Mouse (Mus musculus) MEL (cell line): Measurements from ENCODE around the gene Sap25. TPM values are rescaled to one million over a fixed set of nuclear protein-coding genes. Genes with fewer than 3 reads are reported as not detected.

ENCODE experiments used
- DNase-seq: peaks from one replicate; pipeline ENCODE4 v3.0.0; 2011; ENCODE audit warnings: low read depth, low spot score
- H3K27ac ChIP-seq: 2 replicates; pipeline ENCODE4 v1.5.1; 2012; ENCODE audit warnings: low read depth, mild to moderate bottlenecking, control low read depth, low read length, moderate library complexity; ENCODE audit not compliant: control insufficient read depth
- H3K27me3 ChIP-seq, 2 experiments: fragments of 150-350 bp in 1 of 2; sonication (generic) in 1 of 2; 2 replicates each; pipeline ENCODE4 v1.6.1; 2012; ENCODE audit warnings: low read length in 2 of 2, mild to moderate bottlenecking in 2 of 2, improper control_type of control experiment in 1 of 2, moderate library complexity in 1 of 2; ENCODE audit not compliant: insufficient read depth in 2 of 2, control insufficient read depth in 1 of 2
- H3K36me3 ChIP-seq, 2 experiments: 2 replicates each; pipeline ENCODE4 v1.6.1; 2012 to 2014; ENCODE audit warnings: low read length in 2 of 2, improper control_type of control experiment in 1 of 2, inconsistent platforms in 1 of 2, mild to moderate bottlenecking in 1 of 2; ENCODE audit not compliant: insufficient read depth in 2 of 2, control insufficient read depth in 1 of 2
- H3K4me1 ChIP-seq, 2 experiments: fragments of 150-350 bp in 1 of 2; sonication (generic) in 1 of 2; 2 replicates each; pipeline ENCODE4 v1.6.1; 2012; ENCODE audit warnings: low read length in 2 of 2, improper control_type of control experiment in 1 of 2, mild to moderate bottlenecking in 1 of 2; ENCODE audit not compliant: insufficient read depth in 2 of 2, control insufficient read depth in 1 of 2
- H3K4me3 ChIP-seq, 2 experiments: fragments of 150-350 bp in 1 of 2; sonication (generic) in 1 of 2; 2 replicates each; pipeline ENCODE4 v1.5.1; 2012; ENCODE audit warnings: low read depth in 2 of 2, low read length in 2 of 2, mild to moderate bottlenecking in 2 of 2, moderate library complexity in 2 of 2, control low read depth in 1 of 2, improper control_type of control experiment in 1 of 2; ENCODE audit not compliant: control insufficient read depth in 1 of 2, insufficient read depth in 1 of 2
- H3K79me2 ChIP-seq: 2 replicates; pipeline ENCODE4 v1.6.1; 2012; ENCODE audit warnings: mild to moderate bottlenecking, low read length, moderate library complexity; ENCODE audit not compliant: control insufficient read depth, poor library complexity, insufficient read depth
- H3K9ac ChIP-seq: 2 replicates; pipeline ENCODE4 v1.6.1; 2012; ENCODE audit warnings: low read depth, mild to moderate bottlenecking, control low read depth, low read length, moderate library complexity; ENCODE audit not compliant: control insufficient read depth, poor library complexity, severe bottlenecking
- H3K9me3 ChIP-seq: fragments of 150-350 bp; sonication (generic); replicated peaks from 2 replicates; pipeline ENCODE4 v1.6.1; 2012; ENCODE audit warnings: mild to moderate bottlenecking, low read length, improper control_type of control experiment, moderate library complexity; ENCODE audit not compliant: insufficient read depth
- BHLHE40 ChIP-seq: IDR thresholded peaks from 2 replicates; pipeline ENCODE4 v1.6.1; 2012; ENCODE audit warnings: low read depth, mild to moderate bottlenecking, inconsistent platforms, low read length, improper control_type of control experiment, borderline replicate concordance
- CTCF ChIP-seq, 3 experiments: IDR thresholded peaks in 2 of 3; conservative IDR thresholded peaks in 1 of 3; 2 replicates each; pipeline ENCODE4 v1.5.1; 2011 to 2012; ENCODE audit warnings: low read length in 3 of 3, low read depth in 2 of 3, mild to moderate bottlenecking in 2 of 3, improper control_type of control experiment in 1 of 3, inconsistent platforms in 1 of 3, mixed read lengths in 1 of 3, moderate library complexity in 1 of 3; ENCODE audit not compliant: control insufficient read depth in 1 of 3, insufficient read depth in 1 of 3, poor library complexity in 1 of 3, severe bottlenecking in 1 of 3
- ELF1 ChIP-seq: IDR thresholded peaks from 2 replicates; pipeline ENCODE4 v1.6.1; 2014; ENCODE audit warnings: low read depth, mild to moderate bottlenecking, inconsistent platforms, low read length, improper control_type of control experiment, moderate library complexity
- EP300 ChIP-seq, 2 experiments: IDR thresholded peaks; 2 replicates each; pipeline ENCODE4 v1.6.1; 2011; ENCODE audit warnings: improper control_type of control experiment in 2 of 2, low read length in 2 of 2, low read depth in 1 of 2, mild to moderate bottlenecking in 1 of 2
- GABPA ChIP-seq: IDR thresholded peaks from 2 replicates; pipeline ENCODE4 v1.6.1; 2012; ENCODE audit warnings: low read depth, mild to moderate bottlenecking, inconsistent platforms, low read length, improper control_type of control experiment, moderate library complexity
- JUND ChIP-seq: IDR thresholded peaks from 2 replicates; pipeline ENCODE4 v1.6.1; 2011; ENCODE audit warnings: low read depth, mild to moderate bottlenecking, improper control_type of control experiment, low read length
- MAZ ChIP-seq: IDR thresholded peaks from 2 replicates; pipeline ENCODE4 v1.6.1; 2012; ENCODE audit warnings: low read depth, mild to moderate bottlenecking, inconsistent platforms, low read length, improper control_type of control experiment
- SIN3A ChIP-seq: IDR thresholded peaks from 2 replicates; pipeline ENCODE4 v1.6.1; 2012; ENCODE audit warnings: low read length, improper control_type of control experiment, inconsistent platforms
- SMC3 ChIP-seq: IDR thresholded peaks from 2 replicates; pipeline ENCODE4 v1.6.1; 2011; ENCODE audit warnings: low read depth, low read length, improper control_type of control experiment
- TCF12 ChIP-seq: IDR thresholded peaks from 2 replicates; pipeline ENCODE4 v1.6.1; 2014; ENCODE audit warnings: low read depth, mild to moderate bottlenecking, inconsistent platforms, low read length, improper control_type of control experiment, moderate library complexity
- ZC3H11A ChIP-seq: IDR thresholded peaks from 2 replicates; pipeline ENCODE4 v1.6.1; 2012; ENCODE audit warnings: low read depth, mild to moderate bottlenecking, inconsistent platforms, low read length, improper control_type of control experiment
- ZMIZ1 ChIP-seq: IDR thresholded peaks from 2 replicates; pipeline ENCODE4 v1.6.1; 2012; ENCODE audit warnings: low read depth, mild to moderate bottlenecking, inconsistent platforms, low read length, improper control_type of control experiment, moderate library complexity
- ZNF384 ChIP-seq: IDR thresholded peaks from 2 replicates; pipeline ENCODE4 v1.6.1; 2012; ENCODE audit warnings: low read depth, mild to moderate bottlenecking, inconsistent platforms, low read length, improper control_type of control experiment
- polyA plus RNA-seq, 2 experiments: library from polyadenylated mRNA; stranded (reverse) in 1 of 2; unstranded in 1 of 2; fragments of >175 nt in 1 of 2; fragments of >200 nt in 1 of 2; gene quantifications; 2 replicates each; pipeline versions ENCODE4 v1.2.1 to v1.2.4; 2012; ENCODE audit warnings: low replicate concordance in 2 of 2, low read depth in 1 of 2; ENCODE audit not compliant: insufficient read length in 2 of 2, insufficient read depth in 1 of 2, missing spikeins in 1 of 2
- total RNA-seq: library from RNA; depleted of rRNA; stranded (reverse); fragments of 300-350 nt; gene quantifications from 2 replicates; pipeline ENCODE4 v1.2.3, GENCODE M21; 2012; rRNA removed

The Sap25 gene
- total RNA-seq: 1.9 and 3.0 TPM in 2 replicates
- polyA plus RNA-seq: 10 to 100 TPM in 1 of 2 experiments, not detected in 1; 22.7 TPM

DNA sequence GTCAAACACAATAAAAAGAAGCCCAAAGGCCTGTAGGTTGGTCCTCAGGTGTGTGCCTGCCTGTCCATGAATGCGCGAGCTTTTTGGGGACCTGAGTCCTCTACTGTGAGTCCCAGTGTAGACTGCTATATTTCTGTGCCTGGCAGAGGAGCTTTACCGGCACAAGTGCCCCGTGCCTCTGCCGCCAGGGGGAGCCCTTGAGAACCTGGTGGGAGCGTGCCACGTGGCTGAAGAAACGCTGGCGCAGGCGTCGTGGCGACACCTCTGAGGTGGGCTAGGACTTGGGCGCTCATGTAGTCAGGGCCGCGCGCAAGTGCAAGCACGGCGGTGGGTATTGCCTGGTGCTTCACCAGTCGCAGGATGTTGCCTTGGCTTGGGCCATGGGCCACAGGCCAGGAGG, at the start of gene Sap25:
Sap25 (plus strand) TSS at position 281 of the 400 bp plus-strand sequence.
- Histone ChIP-seq H3K4me1 (no peaks in the 10 kb centered on the region), H3K79me2 (no peaks in the 10 kb centered on the region), H3K9ac (no peak within 1 kb of the TSS), H3K9me3 (no peaks in the 10 kb centered on the region), H3K4me3 (no peak within 1 kb of the TSS), H3K27me3 (no peaks in the 10 kb centered on the region), H3K27ac (no peak within 1 kb of the TSS), H3K36me3 (peaks cover 0 to 2% of the 10 kb centered on the region in 2 experiments; a peak in 1 of 4 replicates)
- no peak for TF ChIP-seq MAZ
- TF ChIP-seq BHLHE40: no peak
- peak; percentile 38 for TF ChIP-seq SMC3
- TF ChIP-seq JUND: no peak
- TF ChIP-seq ZMIZ1: no peak
- TF ChIP-seq CTCF (IDR thresholded peaks at IDR 0.05 in 2 of 3, conservative IDR thresholded peaks at IDR 0.05 in 1 of 3; ENCODE audit: control insufficient read depth in 1 of 3, insufficient read depth in 1 of 3, low read depth in 2 of 3, low read length in 3 of 3, poor library complexity in 1 of 3, severe bottlenecking in 1 of 3): peak; percentile 18 to 62 (median 43); a peak in 5 of 6 replicates
- DNase-seq: no peak

DNA sequence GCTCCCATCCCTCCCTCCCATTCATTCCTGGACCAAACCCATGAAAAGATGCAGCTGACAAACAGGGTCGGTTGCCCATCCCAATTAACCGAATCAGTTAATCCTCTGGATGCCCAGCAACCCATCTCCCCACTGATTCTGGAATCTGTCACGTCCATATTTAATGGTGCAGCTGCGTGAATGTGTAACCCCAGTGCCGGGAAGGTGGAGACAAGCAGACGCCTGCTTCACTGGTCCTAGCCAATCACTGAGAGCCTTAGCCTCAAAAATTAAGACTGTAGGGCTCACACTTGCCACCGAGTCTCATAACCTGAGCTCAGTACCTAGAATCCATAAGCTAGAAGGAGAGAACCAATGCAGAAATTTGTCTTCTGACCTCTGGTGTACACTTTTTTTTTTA, 45.2 kb upstream of the Sap25 start:
- no peak overlapping the region for H3K9ac ChIP-seq
- TF ChIP-seq CTCF (IDR thresholded peaks at IDR 0.05 in 2 of 3, conservative IDR thresholded peaks at IDR 0.05 in 1 of 3; ENCODE audit: control insufficient read depth in 1 of 3, insufficient read depth in 1 of 3, low read depth in 2 of 3, low read length in 3 of 3, poor library complexity in 1 of 3, severe bottlenecking in 1 of 3): no peak
- no peak for TF ChIP-seq SIN3A
- no peak for TF ChIP-seq MAZ
- TF ChIP-seq ZNF384: no peak
- TF ChIP-seq ZC3H11A: no peak
- no peak for TF ChIP-seq SMC3
- TF ChIP-seq EP300 (IDR thresholded peaks at IDR 0.05; ENCODE audit: low read depth in 1 of 2, low read length in 2 of 2): no peak
- no peak for TF ChIP-seq TCF12
- TF ChIP-seq BHLHE40: no peak
- TF ChIP-seq GABPA: no peak
- TF ChIP-seq ELF1: no peak
- TF ChIP-seq, all 39 proteins: peak for 0
- H3K9me3 ChIP-seq: no peaks in the 10 kb centered on the region
- H3K36me3 ChIP-seq: peaks cover 0 to 11% of the 10 kb centered on the region in 2 experiments; a peak in 2 of 4 replicates
- H3K27ac ChIP-seq: no peak overlapping the region
- no peaks in the 10 kb centered on the region for H3K27me3 ChIP-seq
- peaks cover 4 to 20% of the 10 kb centered on the region in 2 experiments; a peak in 3 of 4 replicates for H3K4me1 ChIP-seq
- peaks cover 7% of the 10 kb centered on the region; the same call in 1 of the 2 replicates for H3K79me2 ChIP-seq
- no peak for DNase-seq
- no peak overlapping the region for H3K4me3 ChIP-seq
